Mouse (Mus musculus) left cerebral cortex, postnatal 14 days (tissue): ENCODE measurements around the gene Gpr156. TPM values are rescaled to one million over a fixed set of nuclear protein-coding genes. Genes with fewer than 3 reads are reported as not detected.
"Not testable (repeated sequence)": the region's sequence is repeated elsewhere in the genome, so short reads cannot be mapped to it uniquely, and the experiment has no call there.

Experiments
- DNase-seq, 2 experiments: peaks; one replicate each; pipeline ENCODE4 v3.0.0; 2021 to 2022; ENCODE audit warnings: low spot score in 2 of 2, mixed read lengths in 1 of 2
- intact Hi-C: fragments of 180-260 bp; cut with DNase I; formaldehyde crosslinking; loops from one replicate; pipeline ENCODE4 v1.15.1; 2025
- total RNA-seq, 2 experiments: library from RNA; stranded (reverse); gene quantifications; 2 replicates each; pipeline ENCODE4 v1.2.3; 2021

Gpr156 gene
- total RNA-seq, 2 experiments from 2014 or later = 0.70 to 0.82 TPM

DNA sequence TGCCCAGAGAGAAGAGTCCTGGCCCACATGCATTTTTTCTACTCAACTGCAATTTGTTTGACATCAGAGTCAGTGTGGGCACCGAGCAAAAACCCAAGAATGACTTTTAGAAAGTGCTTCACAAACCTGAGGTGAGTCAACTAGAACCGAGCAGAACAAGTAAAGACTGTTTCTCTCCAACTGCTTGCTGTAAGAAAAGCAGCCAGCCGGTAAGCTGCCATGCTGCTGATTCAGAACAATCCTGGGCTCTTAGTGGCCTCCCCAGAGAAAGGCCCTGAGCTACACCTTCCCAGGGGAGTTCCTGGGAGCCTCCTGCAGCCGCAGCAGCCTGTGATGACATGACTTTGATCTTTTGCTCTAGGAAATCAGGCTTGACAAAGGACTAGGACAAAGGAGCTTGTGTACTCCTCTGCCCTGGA is 101.7 kb downstream of the Gpr156 start:
- intact Hi-C loops = no loop called here
- DNase-seq = no peak

GRCm38 (mm10) chr16:38032644-38033043 is 116.3 kb downstream of the Gpr156 start:
- intact Hi-C loops = no loop called here
- no peak for DNase-seq

DNA sequence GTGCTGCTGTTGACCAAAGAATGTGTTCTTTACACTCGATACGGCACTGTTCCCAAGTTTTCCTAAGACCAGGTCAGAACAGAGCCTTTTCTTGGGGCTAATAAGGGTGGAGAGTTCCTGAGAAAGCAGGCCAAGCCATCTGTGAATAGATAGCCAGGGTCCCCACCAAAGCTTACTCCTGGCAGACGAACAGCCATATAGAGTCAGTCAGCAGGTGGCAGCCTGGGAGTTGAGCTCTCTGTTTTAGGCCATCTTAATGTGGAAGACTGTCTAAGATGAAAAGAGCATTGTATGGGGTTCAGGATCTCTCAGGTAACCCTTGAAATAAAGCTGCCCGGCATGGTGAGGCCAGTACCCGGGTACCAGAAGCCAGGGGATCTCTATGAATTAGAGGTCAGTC is 116.8 kb downstream of the Gpr156 start:
- intact Hi-C loops = no loop called here
- no peak for DNase-seq

DNA sequence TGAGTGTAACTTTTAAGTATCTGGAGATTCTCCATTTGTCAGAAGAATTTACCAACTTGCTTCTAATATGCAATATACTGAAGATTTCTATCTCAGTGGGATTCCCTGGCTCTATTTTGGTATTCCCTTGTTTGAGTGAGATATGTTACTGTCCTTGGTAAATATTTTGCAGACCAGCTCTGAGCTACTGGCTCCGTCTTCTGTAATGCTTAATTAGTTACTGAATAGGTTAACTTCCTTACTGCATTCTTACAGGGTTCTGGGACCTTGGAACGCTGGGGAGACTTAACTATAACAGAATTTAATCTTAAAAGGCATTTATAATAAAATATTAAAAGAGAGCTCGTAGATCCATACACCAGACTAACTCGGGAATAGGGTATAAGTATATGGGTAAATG is 121.8 kb downstream of the Gpr156 start:
- intact Hi-C loops, DNase-seq: not testable (repeated sequence)

- DNase-seq = no peak
- intact Hi-C loops = loop anchor here (5.0 kb wide), 1 partner anchor 45 kb away; no protein-coding TSS in a partner anchor
Measured at GRCm38 (mm10) chr16:38042160-38042559, 125.9 kb downstream of the Gpr156 start.

GRCm38 (mm10) chr16:38044551-38044950 is 128.3 kb downstream of the Gpr156 start:
- peak in 1 of 2 experiments; percentile 5 for DNase-seq
- intact Hi-C loops = loop anchor here (5.0 kb wide), 1 partner anchor 47 kb away; no protein-coding TSS in a partner anchor

DNA sequence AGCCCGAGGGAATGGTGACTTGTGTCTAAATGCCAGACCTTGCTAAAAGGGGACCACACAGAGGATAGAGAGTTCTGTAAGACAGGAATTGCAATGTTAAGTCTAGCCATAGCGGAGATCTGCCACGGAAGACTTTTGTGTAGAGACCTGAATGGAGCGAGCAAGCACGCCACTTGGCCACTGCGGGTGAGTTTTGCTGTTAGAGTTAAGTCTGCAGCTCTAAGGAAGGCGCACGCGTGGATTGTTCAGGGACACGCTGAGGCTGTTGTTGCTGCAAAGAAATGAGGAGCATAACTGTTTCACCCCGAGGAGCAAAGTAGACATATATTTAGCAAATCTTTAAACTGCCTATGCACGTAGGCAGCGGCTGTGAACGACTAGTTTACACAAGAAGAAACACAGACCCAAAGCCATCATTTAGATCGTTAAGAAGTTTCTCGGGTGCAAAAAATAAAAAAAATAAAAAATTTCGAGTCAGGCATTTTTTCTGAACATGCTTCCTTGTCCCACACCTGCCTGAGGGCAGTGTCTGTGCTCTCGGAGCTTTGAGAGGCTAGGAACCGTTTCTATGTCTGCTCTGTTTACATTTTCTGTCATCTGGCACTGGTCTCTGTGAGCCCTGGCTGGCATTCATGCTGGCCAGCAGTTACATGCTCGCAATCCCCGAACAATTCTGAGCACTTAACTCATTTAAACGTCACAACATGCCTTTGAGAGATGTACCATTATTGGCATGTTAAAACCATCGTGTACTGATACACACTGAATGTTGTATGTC is 131.7 kb downstream of the Gpr156 start:
- DNase-seq = peak in 1 of 2 experiments; percentile 6

More for the DNA sequence above, 131.7 kb downstream of the Gpr156 start:
- intact Hi-C loops = no loop called here

Other genes with a start within 250 kb of the Gpr156 start
- gene Fstl1, start 139.6 kb upstream of the Gpr156 start, total RNA-seq = 10 to 100 TPM; 44.8 to 49.1 TPM
- gene Gm36028, start 55.4 kb upstream of the Gpr156 start, total RNA-seq = not detected
- gene Lrrc58, start 48.1 kb upstream of the Gpr156 start, total RNA-seq = 100 to 1,000 TPM; 108 to 119 TPM
- gene Gsk3b, start 172.5 kb downstream of the Gpr156 start, total RNA-seq = 100 to 1,000 TPM; 205 to 206 TPM